Mouse (Mus musculus) myocyte (in vitro differentiated cells): ENCODE results near the gene Atp4b. TPM values are rescaled to one million over a fixed set of nuclear protein-coding genes. Genes with fewer than 3 reads are reported as not detected.

Experiments used
- H3K27me3 ChIP-seq: one replicate; pipeline ENCODE4 v1.6.1; 2011; ENCODE audit not compliant: control insufficient read depth, insufficient read depth, insufficient read length
- H3K36me3 ChIP-seq: one replicate; pipeline ENCODE4 v1.6.1; 2011; ENCODE audit not compliant: control insufficient read depth, insufficient read depth
- H3K4me2 ChIP-seq: one replicate; pipeline ENCODE4 v1.6.1; 2011; ENCODE audit warnings: low read depth, control low read depth
- H3K4me3 ChIP-seq: one replicate; pipeline ENCODE4 v1.5.1; 2011; ENCODE audit warnings: mild to moderate bottlenecking, control low read depth, moderate library complexity
- H3K79me2 ChIP-seq: one replicate; pipeline ENCODE4 v1.6.1; 2011; ENCODE audit not compliant: control insufficient read depth, insufficient read depth
- H3ac ChIP-seq: one replicate; pipeline ENCODE4 v1.6.1; 2011; ENCODE audit not compliant: control insufficient read depth, insufficient read length
- CEBPB ChIP-seq: IDR thresholded peaks from 2 replicates; pipeline ENCODE4 v1.6.1; 2011; ENCODE audit warnings: mild to moderate bottlenecking, moderate library complexity; ENCODE audit not compliant: poor library complexity, insufficient read depth, severe bottlenecking
- E2F4 ChIP-seq: IDR thresholded peaks from one replicate; pipeline ENCODE4 v1.6.1; 2011; ENCODE audit warnings: mild to moderate bottlenecking, control low read depth, moderate library complexity; ENCODE audit not compliant: insufficient read depth
- MAX ChIP-seq: IDR thresholded peaks from one replicate; pipeline ENCODE4 v1.6.1; 2011; ENCODE audit warnings: low read depth, mild to moderate bottlenecking, control low read depth
- MYOD1 ChIP-seq, 3 experiments: IDR thresholded peaks; one replicate each; pipeline ENCODE4 v1.6.1; 2011; ENCODE audit warnings: control low read depth in 2 of 3, low read depth in 2 of 3, mild to moderate bottlenecking in 2 of 3, moderate library complexity in 1 of 3; ENCODE audit not compliant: insufficient read length in 2 of 3, control insufficient read depth in 1 of 3
- MYOG ChIP-seq, 3 experiments: IDR thresholded peaks; one replicate each; pipeline ENCODE4 v1.6.1; 2011; ENCODE audit warnings: control low read depth in 2 of 3, low read depth in 2 of 3, mild to moderate bottlenecking in 2 of 3; ENCODE audit not compliant: insufficient read length in 2 of 3, control insufficient read depth in 1 of 3, insufficient read depth in 1 of 3
- POLR2A ChIP-seq: IDR thresholded peaks from one replicate; pipeline ENCODE4 v1.6.1; 2011; ENCODE audit warnings: low read depth, mild to moderate bottlenecking, control low read depth, moderate library complexity; ENCODE audit not compliant: insufficient read length
- POLR2AphosphoS2 ChIP-seq: IDR thresholded peaks from one replicate; pipeline ENCODE4 v1.6.1; 2011; ENCODE audit warnings: low read depth, control low read depth; ENCODE audit not compliant: insufficient read length
- REST ChIP-seq: IDR thresholded peaks from one replicate; pipeline ENCODE4 v1.6.1; 2011; ENCODE audit warnings: mild to moderate bottlenecking, control low read depth, moderate library complexity; ENCODE audit not compliant: insufficient read depth, insufficient read length
- SRF ChIP-seq: IDR thresholded peaks from one replicate; pipeline ENCODE4 v1.6.1; 2011; ENCODE audit warnings: low read depth; ENCODE audit not compliant: control insufficient read depth, insufficient read length
- TCF12 ChIP-seq: IDR thresholded peaks from one replicate; pipeline ENCODE4 v1.6.1; 2011; ENCODE audit warnings: mild to moderate bottlenecking, control low read depth; ENCODE audit not compliant: poor library complexity, insufficient read depth, severe bottlenecking
- TCF3 ChIP-seq: IDR thresholded peaks from one replicate; pipeline ENCODE4 v1.6.1; 2011; ENCODE audit warnings: low read depth, control low read depth; ENCODE audit not compliant: insufficient read length
- USF1 ChIP-seq: IDR thresholded peaks from one replicate; pipeline ENCODE4 v1.6.1; 2011; ENCODE audit warnings: low read depth, mild to moderate bottlenecking, control low read depth, moderate library complexity
- polyA plus RNA-seq: library from polyadenylated mRNA; unstranded; fragments of >200 nt; fragmentation: generic; extraction: Trizol; gene quantifications from one replicate; pipeline ENCODE4 v1.2.1, GENCODE M21; 2012; ENCODE audit warnings: missing spikeins

Atp4b gene
- polyA plus RNA-seq, 1 experiment = not detected

DNA sequence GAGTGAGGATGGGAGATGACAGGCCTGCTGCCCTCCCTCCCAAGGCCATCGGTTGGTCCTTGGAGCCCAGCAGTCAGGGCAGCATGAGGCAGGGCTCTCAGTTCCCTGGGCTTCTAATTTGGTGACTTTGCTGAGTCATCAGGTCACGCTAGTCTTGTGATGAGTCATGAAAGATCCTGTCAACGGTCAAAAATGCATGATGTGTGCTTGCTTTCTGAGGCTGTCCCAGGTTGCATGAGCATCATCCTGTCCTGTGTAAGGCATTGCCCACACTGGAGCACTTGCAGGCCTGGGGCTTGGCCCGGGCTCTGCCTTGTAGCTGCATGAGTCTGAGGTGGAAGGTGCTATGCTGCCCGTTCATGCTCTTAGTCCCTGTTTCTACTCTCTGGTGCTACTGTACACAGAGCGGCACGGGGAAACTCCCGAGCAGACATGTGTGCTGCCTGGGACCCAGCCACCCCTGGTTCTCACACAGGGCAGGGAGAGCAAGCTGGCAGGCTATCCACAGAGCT is 23.4 kb downstream of the Atp4b start:
- no peak overlapping the region for H3ac ChIP-seq
- no peak overlapping the region for H3K4me3 ChIP-seq
- TF ChIP-seq CEBPB (no peak), SRF (no peak), USF1 (no peak), MYOD1 (IDR thresholded peaks at IDR 0.05; ENCODE audit: control insufficient read depth in 1 of 3, insufficient read length in 2 of 3, low read depth in 2 of 3) (no peak), E2F4 (no peak), POLR2A (no peak), MYOG (IDR thresholded peaks at IDR 0.05; ENCODE audit: control insufficient read depth in 1 of 3, insufficient read depth in 1 of 3, insufficient read length in 2 of 3, low read depth in 2 of 3) (no peak), TCF12 (no peak), POLR2AphosphoS2 (no peak), TCF3 (no peak), MAX (no peak), REST (no peak)
- H3K4me2 ChIP-seq = no peak overlapping the region
- no peaks in the 10 kb centered on the region for H3K27me3 ChIP-seq
- peaks cover 33% of the 10 kb centered on the region for H3K36me3 ChIP-seq
- no peaks in the 10 kb centered on the region for H3K79me2 ChIP-seq

DNA sequence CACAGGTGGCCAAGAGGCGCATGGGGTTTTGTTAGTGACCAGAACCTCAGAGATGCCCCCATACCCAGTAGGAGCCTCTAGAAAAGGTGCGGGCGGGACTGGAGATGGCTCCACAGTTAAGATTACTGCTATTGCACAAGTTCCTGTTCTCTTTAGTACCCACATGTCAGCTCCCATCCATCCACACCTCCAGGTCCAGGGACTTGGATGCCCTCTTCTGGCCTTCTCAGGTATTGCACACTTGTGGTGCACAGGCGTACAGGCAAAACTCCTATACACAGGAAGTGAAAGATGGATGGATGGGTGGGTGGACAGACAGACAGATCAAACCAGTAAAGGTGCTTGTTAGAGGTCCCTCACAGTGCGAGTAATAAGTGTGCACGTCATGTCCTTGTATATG is 34.8 kb downstream of the Atp4b start:
- Histone ChIP-seq H3K27me3 (no peaks in the 10 kb centered on the region), H3ac (no peak overlapping the region), H3K4me2 (no peak overlapping the region), H3K36me3 (peaks cover 52% of the 10 kb centered on the region), H3K4me3 (no peak overlapping the region), H3K79me2 (peaks cover 60% of the 10 kb centered on the region)
- TF ChIP-seq POLR2A (no peak), USF1 (no peak), E2F4 (no peak), SRF (no peak), TCF12 (no peak), CEBPB (no peak), MYOD1 (IDR thresholded peaks at IDR 0.05; ENCODE audit: control insufficient read depth in 1 of 3, insufficient read length in 2 of 3, low read depth in 2 of 3) (no peak)

GRCm38 (mm10) chr8:13360213-13360612 is 36.4 kb downstream of the Atp4b start:
- TF ChIP-seq CEBPB (no peak), REST (no peak), TCF3 (no peak), MYOG (IDR thresholded peaks at IDR 0.05; ENCODE audit: control insufficient read depth in 1 of 3, insufficient read depth in 1 of 3, insufficient read length in 2 of 3, low read depth in 2 of 3) (no peak), USF1 (no peak), E2F4 (no peak), POLR2A (no peak), POLR2AphosphoS2 (no peak), MYOD1 (IDR thresholded peaks at IDR 0.05; ENCODE audit: control insufficient read depth in 1 of 3, insufficient read length in 2 of 3, low read depth in 2 of 3) (no peak), TCF12 (no peak), SRF (no peak), MAX (no peak)
- H3ac ChIP-seq = no peak overlapping the region
- no peak overlapping the region for H3K4me2 ChIP-seq
- H3K4me3 ChIP-seq = no peak overlapping the region
- H3K79me2 ChIP-seq = peaks cover 65% of the 10 kb centered on the region
- no peaks in the 10 kb centered on the region for H3K27me3 ChIP-seq
- H3K36me3 ChIP-seq = peaks cover 46% of the 10 kb centered on the region

GRCm38 (mm10) chr8:13356681-13357080 is 39.9 kb downstream of the Atp4b start:
- Histone ChIP-seq H3K4me2 (no peak overlapping the region), H3K79me2 (peaks cover 71% of the 10 kb centered on the region), H3K36me3 (peaks cover 30% of the 10 kb centered on the region), H3K4me3 (no peak overlapping the region), H3ac (no peak overlapping the region), H3K27me3 (no peaks in the 10 kb centered on the region)
- TF ChIP-seq POLR2A = no peak
- no peak for TF ChIP-seq REST
- no peak for TF ChIP-seq MAX
- no peak for TF ChIP-seq TCF12
- no peak for TF ChIP-seq MYOD1 (IDR thresholded peaks at IDR 0.05; ENCODE audit: control insufficient read depth in 1 of 3, insufficient read length in 2 of 3, low read depth in 2 of 3)
- TF ChIP-seq MYOG (IDR thresholded peaks at IDR 0.05; ENCODE audit: control insufficient read depth in 1 of 3, insufficient read depth in 1 of 3, insufficient read length in 2 of 3, low read depth in 2 of 3) = no peak
- no peak for TF ChIP-seq TCF3
- TF ChIP-seq USF1 = no peak
- no peak for TF ChIP-seq POLR2AphosphoS2
- no peak for TF ChIP-seq E2F4
- no peak for TF ChIP-seq CEBPB
- TF ChIP-seq SRF = no peak

GRCm38 (mm10) chr8:13356221-13356620 is 40.4 kb downstream of the Atp4b start:
- H3K4me2 ChIP-seq = no peak overlapping the region
- TF ChIP-seq E2F4 (no peak), SRF (no peak), POLR2A (no peak), MAX (no peak), MYOD1 (IDR thresholded peaks at IDR 0.05; ENCODE audit: control insufficient read depth in 1 of 3, insufficient read length in 2 of 3, low read depth in 2 of 3) (no peak), POLR2AphosphoS2 (no peak), TCF3 (no peak), REST (no peak), TCF12 (no peak), USF1 (no peak), MYOG (IDR thresholded peaks at IDR 0.05; ENCODE audit: control insufficient read depth in 1 of 3, insufficient read depth in 1 of 3, insufficient read length in 2 of 3, low read depth in 2 of 3) (no peak), CEBPB (no peak)
- H3K27me3 ChIP-seq = no peaks in the 10 kb centered on the region
- H3K36me3 ChIP-seq = peaks cover 29% of the 10 kb centered on the region
- no peak overlapping the region for H3K4me3 ChIP-seq
- H3K79me2 ChIP-seq = peaks cover 69% of the 10 kb centered on the region
- H3ac ChIP-seq = no peak overlapping the region
